Mouse (Mus musculus) T-helper 17 cell (primary cell): ENCODE measurements around the gene Mettl8.

Experiments
- in situ Hi-C, 2 experiments: fragments of 300-600 bp; cut with MboI, MseI; formaldehyde crosslinking; loops; 1 replicate in 1 of 2; 2 replicates in 1 of 2; pipeline ENCODE4 v1.15.1; 2025; ENCODE audit warnings: high pct_unique_total_duplicates in 2 of 2

The Mettl8 gene

GRCm38 (mm10) chr2:71033987-71034386 is 21.4 kb downstream of the Mettl8 start:
- in situ Hi-C loops = loop anchor here in 1 of 2 experiments (5.0 kb wide), 1 partner anchor 73 kb away; no protein-coding TSS in a partner anchor

- in situ Hi-C loops = loop anchor here in 1 of 2 experiments (5.0 kb wide), 1 partner anchor 74 kb away; no protein-coding TSS in a partner anchor
Observed at GRCm38 (mm10) chr2:71033014-71033413, 22.4 kb downstream of the Mettl8 start.

GRCm38 (mm10) chr2:71031973-71032794 is 23.2 kb downstream of the Mettl8 start:
- in situ Hi-C loops = loop anchor here in 1 of 2 experiments (5.0 kb wide), 1 partner anchor 75 kb away; no protein-coding TSS in a partner anchor

GRCm38 (mm10) chr2:71030663-71031062 is 24.7 kb downstream of the Mettl8 start:
- in situ Hi-C loops = loop anchor here in 1 of 2 experiments (5.0 kb wide), 1 partner anchor 77 kb away; no protein-coding TSS in a partner anchor

GRCm38 (mm10) chr2:71027631-71028030 is 27.8 kb downstream of the Mettl8 start:
- in situ Hi-C loops = no loop called here

DNA sequence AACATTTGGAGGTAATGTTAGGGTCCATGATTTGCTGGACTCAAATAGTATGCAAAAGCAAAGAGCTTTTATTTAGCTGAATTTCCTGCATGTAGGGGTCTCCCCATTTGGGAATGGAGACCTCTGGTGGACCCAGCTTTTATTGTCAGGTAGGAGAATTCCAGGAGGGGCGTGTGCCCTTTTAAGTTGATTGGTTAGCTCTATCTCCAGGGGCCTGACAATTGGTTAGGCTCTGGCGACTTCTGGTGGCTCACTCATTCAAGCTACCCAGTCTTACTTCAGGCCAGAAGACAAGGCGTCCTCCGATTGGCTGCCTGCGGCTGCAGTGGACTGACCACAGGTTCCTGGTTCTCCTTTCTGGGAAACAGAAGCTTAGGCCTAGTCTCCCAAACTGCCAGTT is 28.6 kb downstream of the Mettl8 start:
- in situ Hi-C loops = no loop called here

DNA sequence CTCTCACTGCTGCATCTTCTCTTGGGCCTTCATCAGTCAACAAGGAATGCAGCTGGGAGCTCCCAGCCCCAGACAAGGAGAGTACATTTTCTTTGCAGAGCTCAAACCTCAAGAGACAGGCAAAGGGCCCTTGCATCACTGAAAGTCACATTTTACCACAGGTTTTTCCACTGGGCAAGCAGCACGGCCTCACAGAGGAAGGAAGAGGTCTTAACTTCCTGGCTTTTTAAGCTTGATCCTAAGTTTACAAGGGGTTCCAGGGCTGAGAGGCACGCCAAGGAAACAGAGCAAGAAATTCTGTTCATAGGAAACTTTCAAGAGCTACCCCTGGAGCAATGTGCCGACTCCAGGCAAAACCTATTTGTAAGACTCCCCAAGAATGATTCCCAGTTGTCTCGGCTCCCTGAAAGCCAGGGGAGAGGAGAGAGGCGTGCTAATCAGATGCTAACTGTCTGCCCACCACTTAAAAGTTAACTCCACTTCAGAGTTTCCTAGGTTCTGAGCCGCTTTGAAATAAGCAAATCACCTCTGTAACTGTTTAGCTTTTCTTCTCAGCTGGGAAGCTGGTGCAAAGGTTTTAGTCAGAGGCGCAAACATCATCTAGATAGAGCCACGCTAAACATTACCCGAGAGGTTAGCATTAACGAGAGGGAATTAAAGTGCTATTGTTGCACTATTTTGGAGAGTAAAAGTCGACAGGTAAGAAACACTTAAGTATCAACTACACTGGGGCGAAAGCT is 29.6 kb downstream of the Mettl8 start:
- in situ Hi-C loops = no loop called here

GRCm38 (mm10) chr2:71023986-71024385 is 31.4 kb downstream of the Mettl8 start:
- in situ Hi-C loops = no loop called here

GRCm38 (mm10) chr2:71022991-71023390 is 32.4 kb downstream of the Mettl8 start:
- in situ Hi-C loops = no loop called here

DNA sequence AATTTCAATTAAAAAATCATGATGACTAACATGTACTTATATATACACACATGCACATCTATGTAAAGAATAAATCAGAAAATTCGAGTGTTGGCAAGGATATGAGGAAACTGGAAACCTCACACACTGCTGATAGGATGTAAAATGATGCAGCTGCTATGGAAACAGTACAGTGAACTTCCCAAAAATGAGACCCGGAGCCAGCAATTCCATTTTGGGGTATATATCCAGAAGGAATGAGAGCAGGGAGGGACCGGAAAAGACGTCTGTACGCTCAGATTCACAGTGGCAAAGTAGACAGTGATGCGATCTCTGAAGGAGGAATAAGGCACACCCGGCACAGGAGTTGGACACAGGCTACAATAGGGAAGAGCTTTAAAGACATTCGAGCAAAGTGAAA is 34.7 kb downstream of the Mettl8 start:
- in situ Hi-C loops = no loop called here

- in situ Hi-C loops = no loop called here
Observed at GRCm38 (mm10) chr2:71019704-71020375, 35.5 kb downstream of the Mettl8 start.

- in situ Hi-C loops = no loop called here
Observed at GRCm38 (mm10) chr2:71019277-71019676, 36.1 kb downstream of the Mettl8 start.

DNA sequence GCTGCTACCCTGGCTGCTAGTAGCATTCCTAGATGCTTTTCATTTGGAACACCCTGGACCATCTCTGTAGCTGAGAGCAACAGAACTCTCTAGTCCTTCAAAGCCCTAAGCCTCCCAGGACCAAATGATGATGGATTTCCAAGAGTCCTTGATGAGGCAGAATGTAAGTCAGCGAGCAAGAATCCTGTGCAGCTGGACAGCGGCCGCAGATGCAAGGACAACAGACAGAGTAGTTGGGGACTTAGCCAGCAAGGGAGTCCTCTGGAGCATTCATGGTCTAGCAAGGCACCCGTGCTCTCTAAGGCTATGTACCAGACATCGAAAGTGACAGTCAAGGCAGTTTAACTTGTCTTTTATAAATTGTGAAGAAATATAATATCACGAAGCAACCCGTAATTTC is 41.9 kb downstream of the Mettl8 start:
- in situ Hi-C loops = no loop called here

GRCm38 (mm10) chr2:71011816-71012215 is 43.6 kb downstream of the Mettl8 start:
- in situ Hi-C loops = no loop called here

DNA sequence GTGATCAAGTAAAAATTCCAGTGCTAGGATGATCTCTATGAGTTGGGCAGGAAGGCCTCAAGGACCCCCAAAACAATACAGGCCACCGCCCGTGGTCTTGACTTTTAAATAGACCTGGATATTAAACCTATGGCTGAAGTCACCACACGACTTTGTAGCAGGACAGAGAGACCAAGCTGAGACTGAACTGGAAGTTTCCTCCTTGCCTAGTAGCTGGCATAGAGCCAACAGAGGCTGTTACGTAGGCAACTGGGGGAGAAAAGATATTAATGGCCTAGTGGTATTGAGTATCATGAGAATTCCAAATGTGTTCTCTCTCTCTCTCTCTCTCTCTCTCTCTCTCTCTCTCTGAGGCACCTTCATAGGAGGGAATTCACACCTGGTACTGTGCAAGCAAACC is 51.0 kb downstream of the Mettl8 start:
- in situ Hi-C loops = no loop called here

GRCm38 (mm10) chr2:71002509-71002908 is 52.9 kb downstream of the Mettl8 start:
- in situ Hi-C loops = no loop called here

DNA sequence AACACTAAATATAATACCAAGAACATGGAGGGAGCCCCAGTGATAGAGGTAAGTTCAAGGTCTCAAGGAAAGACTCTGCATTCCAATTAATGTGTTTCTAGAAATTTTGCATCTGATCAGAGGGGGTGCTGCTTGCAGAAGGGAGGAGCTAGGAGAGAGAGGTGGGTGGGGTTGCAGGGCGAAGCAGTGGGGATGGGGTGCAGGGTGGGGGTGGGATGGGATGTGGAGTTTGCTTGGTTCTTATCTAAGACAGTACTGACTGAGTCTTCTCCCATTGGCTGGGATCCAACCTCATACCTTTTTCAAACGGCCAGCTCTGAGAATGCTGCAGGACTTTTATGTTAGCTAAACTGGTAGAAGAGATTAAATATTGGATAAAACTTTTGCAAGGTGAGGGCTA is 56.6 kb downstream of the Mettl8 start:
- in situ Hi-C loops = no loop called here

GRCm38 (mm10) chr2:70996438-70996837 is 58.9 kb downstream of the Mettl8 start:
- in situ Hi-C loops = no loop called here

DNA sequence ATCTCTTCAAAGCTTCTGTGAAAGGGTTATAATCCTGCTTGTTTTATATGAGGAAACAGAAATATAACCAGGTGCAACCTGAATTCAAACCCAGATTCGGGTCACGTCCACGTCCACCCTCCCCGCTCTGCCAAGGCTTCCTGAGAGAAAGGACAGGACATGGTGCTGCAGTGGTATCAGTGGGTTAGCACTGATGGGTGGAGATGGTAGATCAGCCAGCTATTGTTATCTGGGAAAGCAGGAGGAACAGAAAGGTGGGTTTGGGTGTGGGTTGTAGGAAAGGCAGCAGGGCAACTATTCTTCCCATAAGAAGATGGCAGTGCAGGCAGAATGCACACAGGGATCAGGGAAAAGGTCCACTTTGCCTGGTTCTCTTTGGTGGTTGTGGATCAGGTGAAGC is 59.5 kb downstream of the Mettl8 start:
- in situ Hi-C loops = no loop called here

DNA sequence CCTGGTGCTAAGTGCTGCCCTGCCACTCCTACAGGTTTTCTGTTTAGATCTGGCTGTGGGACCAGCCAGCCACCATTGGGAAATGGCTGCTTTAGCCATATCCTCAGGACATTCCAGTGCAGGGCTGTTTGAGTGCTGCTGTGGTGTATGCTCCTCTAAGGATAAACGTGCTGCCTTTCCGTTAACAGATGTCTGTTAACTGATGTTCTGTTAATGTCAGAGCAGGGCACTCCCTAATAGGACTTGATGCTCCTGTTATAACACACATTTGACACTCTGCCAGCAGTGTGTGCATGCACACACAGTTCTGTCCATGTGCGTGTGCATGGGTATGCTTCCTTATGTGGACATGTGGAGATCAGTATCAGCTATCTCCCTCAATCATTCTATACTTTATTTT is 61.6 kb downstream of the Mettl8 start:
- in situ Hi-C loops = no loop called here

DNA sequence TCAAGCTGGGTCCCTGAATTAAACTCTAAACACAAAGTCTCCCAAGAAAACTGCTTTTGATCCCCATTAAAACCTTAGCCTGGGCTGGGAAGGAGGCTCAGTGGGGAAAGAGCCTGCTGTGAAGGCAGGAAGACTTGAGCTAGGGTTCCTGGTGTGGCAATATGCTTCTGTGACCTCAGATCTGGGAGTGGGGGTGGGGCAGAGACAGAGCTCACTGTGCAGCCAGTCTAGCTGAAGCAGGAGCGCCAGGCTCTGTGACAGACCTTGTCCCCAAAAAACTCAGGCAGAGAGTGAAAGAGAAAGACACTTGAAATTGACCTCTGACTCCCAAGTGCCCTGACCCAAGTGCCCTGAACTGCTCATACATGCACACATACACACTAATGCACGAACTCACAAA is 62.7 kb downstream of the Mettl8 start:
- in situ Hi-C loops = no loop called here

DNA sequence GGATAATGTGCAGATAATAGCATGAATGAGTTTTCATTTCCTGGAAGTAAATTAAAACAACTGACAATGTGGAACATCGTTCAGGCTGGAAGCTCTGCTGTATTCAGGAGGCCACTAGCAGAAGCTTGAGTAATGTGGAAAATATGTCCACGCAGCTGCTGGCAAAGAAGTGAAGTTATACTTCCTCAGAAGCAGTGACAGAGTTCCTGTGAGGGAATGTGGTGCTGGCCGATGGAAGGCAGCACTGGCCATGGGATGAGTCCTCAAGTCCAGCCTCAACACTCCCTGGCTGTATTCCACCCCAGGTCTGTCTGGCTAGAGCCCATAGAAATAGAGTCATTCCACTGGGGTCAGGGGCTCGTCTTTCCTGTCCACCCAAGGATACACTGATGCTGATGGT is 65.2 kb downstream of the Mettl8 start:
- in situ Hi-C loops = no loop called here
